Mouse (Mus musculus): ENCODE data around the gene Plgrkt. TPM values are rescaled to one million over a fixed set of nuclear protein-coding genes. Genes with fewer than 3 reads are reported as not detected.

The Plgrkt gene
- polyA plus RNA-seq, 1 experiment = not detected

DNA sequence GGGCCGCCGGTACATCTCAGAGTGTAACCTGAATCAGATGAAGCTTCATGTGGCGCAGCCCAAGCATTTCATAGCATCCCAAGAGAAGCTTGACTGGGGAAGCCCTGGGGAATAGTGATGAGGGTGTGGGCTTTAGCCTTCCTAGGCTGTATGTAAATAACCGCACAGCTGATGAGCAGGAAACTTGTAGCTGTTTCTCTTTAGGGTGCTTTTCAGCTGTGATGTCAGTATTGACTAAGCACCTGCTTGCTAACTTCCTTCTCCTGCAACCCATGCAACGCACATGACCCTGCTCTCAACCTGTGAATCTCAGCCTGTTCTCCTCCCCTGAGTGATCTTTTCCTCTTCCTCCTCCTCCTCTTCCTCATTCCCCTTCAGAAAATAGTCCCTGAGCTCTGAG lies 3.1 kb downstream of the Plgrkt start:
- WGBS = 89% methylated on average over 5 of the region's 5 CpGs
- Histone ChIP-seq H3K4me1 (ENCODE audit: control insufficient read depth, insufficient read depth, low read length) (peaks cover 6% of the 10 kb centered on the region), H3K4me3 (ENCODE audit: insufficient read depth, low read depth, low read length) (no peak overlapping the region), H3K27ac (ENCODE audit: insufficient read depth, low read depth, low read length) (no peak overlapping the region)
- no peak for TF ChIP-seq POLR2A (IDR thresholded peaks at IDR 0.05; ENCODE audit: insufficient read depth, low read depth, low read length)
- no peak for TF ChIP-seq CTCF (IDR thresholded peaks at IDR 0.05; ENCODE audit: insufficient read depth, low read depth, low read length)

DNA sequence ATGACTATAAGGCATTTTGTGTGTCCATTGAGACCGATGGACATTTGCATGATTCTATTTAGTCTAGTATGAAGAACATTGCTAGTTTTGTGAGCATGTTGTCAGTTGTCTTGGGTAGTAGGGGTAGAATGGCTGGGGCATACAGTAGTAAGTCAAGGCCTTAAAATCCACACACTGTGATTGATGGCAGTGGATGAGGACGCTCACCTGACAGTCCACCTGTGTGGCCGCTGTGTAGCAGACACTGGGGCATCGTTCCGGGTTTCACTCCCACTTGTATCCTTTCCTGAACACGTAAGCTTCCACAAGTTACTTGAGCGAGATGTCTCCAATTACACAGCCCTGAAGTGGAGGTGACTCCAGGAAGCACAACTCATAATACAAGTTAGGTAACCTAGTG lies 3.6 kb downstream of the Plgrkt start:
- H3K27ac ChIP-seq (ENCODE audit: insufficient read depth, low read depth, low read length) = no peak overlapping the region
- peaks cover 6% of the 10 kb centered on the region for H3K4me1 ChIP-seq (ENCODE audit: control insufficient read depth, insufficient read depth, low read length)
- TF ChIP-seq CTCF (IDR thresholded peaks at IDR 0.05; ENCODE audit: insufficient read depth, low read depth, low read length) = no peak
- TF ChIP-seq POLR2A (IDR thresholded peaks at IDR 0.05; ENCODE audit: insufficient read depth, low read depth, low read length) = no peak
- no peak overlapping the region for H3K4me3 ChIP-seq (ENCODE audit: insufficient read depth, low read depth, low read length)
- 92% methylated on average over 7 of the region's 7 CpGs for WGBS

DNA sequence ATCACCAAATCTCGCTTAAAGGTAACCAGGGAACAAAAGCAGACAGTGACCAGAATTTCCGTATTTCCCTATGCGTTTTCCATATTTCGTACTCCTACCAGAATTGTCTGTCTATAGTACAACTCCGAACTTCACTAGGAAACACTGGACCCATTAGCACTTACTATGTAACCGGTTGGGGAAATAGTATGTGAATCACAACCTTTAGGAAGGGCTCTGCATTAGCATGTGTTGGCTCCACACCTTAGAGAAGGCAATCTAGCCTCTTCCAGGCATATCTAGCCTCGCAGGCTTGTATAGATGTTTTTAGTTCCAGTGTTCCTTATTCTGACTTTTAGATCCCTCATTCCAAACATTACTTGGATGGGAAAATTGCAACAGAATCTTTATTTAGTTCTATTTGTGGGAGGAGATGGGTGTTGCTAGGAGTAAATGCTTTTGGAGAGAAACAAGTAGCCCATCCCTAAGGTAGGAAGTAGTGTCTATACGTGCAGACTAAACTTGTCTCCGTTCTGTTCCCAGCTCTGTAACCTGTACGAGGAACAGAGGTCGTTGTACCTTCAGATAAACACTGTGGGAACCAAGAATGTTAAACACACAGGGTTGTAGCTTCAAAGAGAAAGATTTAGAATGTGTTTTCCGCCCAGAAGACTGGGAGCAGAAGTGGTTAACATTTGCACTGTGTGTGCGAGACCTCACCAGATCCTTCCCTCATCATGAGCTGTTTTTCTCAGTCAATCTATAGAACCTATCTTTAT lies 4.8 kb downstream of the Plgrkt start:
- WGBS = 36% methylated on average over 13 of the region's 13 CpGs
- Histone ChIP-seq H3K4me3 (ENCODE audit: insufficient read depth, low read depth, low read length) (peak overlapping the region; percentile 71), H3K27ac (ENCODE audit: insufficient read depth, low read depth, low read length) (no peak overlapping the region), H3K4me1 (ENCODE audit: control insufficient read depth, insufficient read depth, low read length) (peaks cover 6% of the 10 kb centered on the region)
- TF ChIP-seq POLR2A (IDR thresholded peaks at IDR 0.05; ENCODE audit: insufficient read depth, low read depth, low read length) = no peak
- TF ChIP-seq CTCF (IDR thresholded peaks at IDR 0.05; ENCODE audit: insufficient read depth, low read depth, low read length) = no peak

DNA sequence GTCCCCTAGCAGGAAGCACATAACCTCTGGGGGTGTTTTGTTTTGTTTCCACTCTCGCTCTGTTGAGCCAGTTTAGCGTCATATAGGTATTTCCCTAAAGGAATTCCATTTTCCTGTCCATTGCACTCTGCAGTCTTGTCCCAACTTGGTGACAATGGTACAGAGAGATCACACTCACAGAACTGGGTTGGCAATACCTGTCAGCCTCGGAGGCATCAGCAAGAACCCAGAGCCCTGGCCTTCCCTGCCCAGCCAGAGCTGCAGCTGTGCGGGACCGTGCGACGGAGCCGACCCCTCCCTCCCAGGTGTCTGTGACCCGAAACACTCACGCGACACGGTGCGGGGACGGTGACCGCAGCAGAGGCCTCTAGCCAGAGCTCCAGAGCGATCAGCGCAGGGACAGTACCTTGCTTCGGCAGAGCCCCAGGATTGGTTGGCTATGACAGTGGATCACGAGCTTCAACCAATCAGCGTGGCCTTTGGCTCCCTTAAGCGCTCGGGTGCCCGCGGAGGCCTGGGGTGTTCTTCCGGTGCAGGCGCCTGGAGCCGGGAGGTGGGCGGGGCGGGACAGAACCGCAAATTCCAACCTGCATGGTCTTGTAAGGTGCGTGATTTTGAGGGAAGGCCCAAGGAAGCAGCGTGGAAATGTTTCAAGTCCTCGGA lies 5.6 kb downstream of the Plgrkt start:
- Histone ChIP-seq H3K4me3 (ENCODE audit: insufficient read depth, low read depth, low read length) (peak overlapping the region; percentile 71), H3K4me1 (ENCODE audit: control insufficient read depth, insufficient read depth, low read length) (peaks cover 4% of the 10 kb centered on the region), H3K27ac (ENCODE audit: insufficient read depth, low read depth, low read length) (peak overlapping the region; percentile 25)
- TF ChIP-seq CTCF (IDR thresholded peaks at IDR 0.05; ENCODE audit: insufficient read depth, low read depth, low read length) = no peak
- TF ChIP-seq POLR2A (IDR thresholded peaks at IDR 0.05; ENCODE audit: insufficient read depth, low read depth, low read length) = peak; percentile 76
- 2% methylated on average over 33 of the region's 33 CpGs for WGBS

DNA sequence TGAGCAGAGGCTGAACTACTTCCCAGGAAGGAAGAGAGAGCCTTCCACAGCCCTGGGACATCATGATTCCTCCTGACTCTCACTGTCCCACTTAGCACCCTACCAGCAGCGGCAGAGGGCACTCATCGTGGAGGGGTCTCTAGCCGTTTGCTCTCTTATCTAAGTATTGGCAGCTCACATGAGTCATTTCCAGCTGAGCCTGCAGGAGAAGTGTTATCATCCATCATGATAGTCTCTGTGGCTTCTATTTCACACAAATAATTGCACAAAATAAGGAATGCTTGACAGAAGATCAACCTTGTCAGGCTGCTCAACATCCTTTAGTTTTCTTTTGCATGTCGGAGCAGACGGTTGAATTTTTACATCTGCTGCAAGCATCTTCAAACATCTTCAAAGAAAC lies 6.9 kb downstream of the Plgrkt start:
- peaks cover 3% of the 10 kb centered on the region for H3K4me1 ChIP-seq (ENCODE audit: control insufficient read depth, insufficient read depth, low read length)
- no peak overlapping the region for H3K4me3 ChIP-seq (ENCODE audit: insufficient read depth, low read depth, low read length)
- 83% methylated on average over 5 of the region's 5 CpGs for WGBS
- TF ChIP-seq POLR2A (IDR thresholded peaks at IDR 0.05; ENCODE audit: insufficient read depth, low read depth, low read length) (no peak), CTCF (IDR thresholded peaks at IDR 0.05; ENCODE audit: insufficient read depth, low read depth, low read length) (no peak)
- no peak overlapping the region for H3K27ac ChIP-seq (ENCODE audit: insufficient read depth, low read depth, low read length)

DNA sequence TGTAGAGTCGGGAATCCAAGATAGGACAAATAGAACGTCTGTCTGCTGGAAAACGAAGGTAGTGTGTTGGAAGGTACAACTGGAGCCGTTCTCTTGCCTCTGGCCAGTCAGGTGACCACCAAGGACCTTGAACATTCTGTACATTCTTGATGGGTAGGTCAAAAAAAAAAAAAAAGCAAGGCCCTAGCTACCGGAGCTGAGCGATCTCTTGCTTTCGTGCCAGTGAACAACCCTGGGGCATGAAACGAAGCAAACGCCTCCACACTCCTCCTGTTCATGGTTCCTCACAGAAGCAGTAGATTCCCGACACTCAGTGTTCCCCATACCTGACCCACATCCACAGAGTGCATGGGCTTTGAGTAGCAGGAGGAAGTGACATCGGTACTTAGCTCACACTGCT lies 10.9 kb downstream of the Plgrkt start:
- H3K27ac ChIP-seq (ENCODE audit: insufficient read depth, low read depth, low read length) = no peak overlapping the region
- H3K4me3 ChIP-seq (ENCODE audit: insufficient read depth, low read depth, low read length) = no peak overlapping the region
- 85% methylated on average over 11 of the region's 11 CpGs for WGBS
- H3K4me1 ChIP-seq (ENCODE audit: control insufficient read depth, insufficient read depth, low read length) = peaks cover 3% of the 10 kb centered on the region
- no peak for TF ChIP-seq POLR2A (IDR thresholded peaks at IDR 0.05; ENCODE audit: insufficient read depth, low read depth, low read length)
- TF ChIP-seq CTCF (IDR thresholded peaks at IDR 0.05; ENCODE audit: insufficient read depth, low read depth, low read length) = no peak

DNA sequence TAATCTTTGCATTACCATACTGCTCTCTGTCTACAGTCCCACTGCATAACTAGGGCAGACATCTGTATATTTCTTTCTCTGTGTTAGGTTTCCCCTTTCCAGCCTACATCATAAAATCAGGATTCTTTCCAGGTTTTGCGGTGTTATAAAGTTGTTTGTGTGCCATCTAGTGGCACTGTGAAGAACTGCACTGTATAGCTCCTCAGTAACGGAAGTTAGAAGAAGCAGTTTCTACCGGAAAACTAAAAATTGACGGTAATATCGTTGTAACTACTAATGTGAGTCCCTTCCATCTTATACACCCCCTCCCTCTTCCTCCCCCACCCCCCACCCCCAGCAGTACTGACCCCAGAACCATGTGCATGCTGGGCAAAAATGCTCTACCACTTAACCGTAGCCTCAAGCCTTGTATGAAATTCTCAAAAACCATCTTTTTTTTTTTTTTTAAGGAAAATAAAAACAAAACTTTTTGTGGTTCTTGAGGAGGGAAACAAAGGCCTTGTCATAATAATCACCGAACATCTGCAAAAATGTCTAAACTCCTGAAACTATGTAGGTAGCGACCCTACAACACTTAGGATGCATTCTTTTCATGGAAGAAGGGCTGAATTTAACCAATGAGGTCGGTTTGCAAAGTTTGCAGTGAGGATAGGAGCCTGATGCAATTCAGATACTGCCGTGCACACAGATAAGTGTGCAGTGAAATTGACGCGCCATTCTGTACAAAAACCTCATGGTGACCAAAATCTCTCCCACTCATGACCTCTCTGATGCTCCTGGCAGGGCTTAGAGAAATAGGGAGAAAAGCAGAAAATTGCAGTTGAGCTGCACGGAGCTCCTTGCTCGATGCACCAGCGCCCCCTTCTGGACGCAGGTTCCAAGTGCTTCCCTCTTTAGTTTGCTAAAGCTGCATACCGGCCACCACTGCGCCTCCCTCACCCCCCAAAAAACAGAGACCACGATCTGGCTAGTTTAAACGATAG lies 12.0 kb downstream of the Plgrkt start:
- WGBS = 3% methylated on average over 20 of the region's 20 CpGs
- Histone ChIP-seq H3K4me3 (ENCODE audit: insufficient read depth, low read depth, low read length) (peak overlapping the region; percentile 26; the same call in 1 of the 2 replicates), H3K27ac (ENCODE audit: insufficient read depth, low read depth, low read length) (no peak overlapping the region), H3K4me1 (ENCODE audit: control insufficient read depth, insufficient read depth, low read length) (peaks cover 2% of the 10 kb centered on the region)
- no peak for TF ChIP-seq POLR2A (IDR thresholded peaks at IDR 0.05; ENCODE audit: insufficient read depth, low read depth, low read length)
- TF ChIP-seq CTCF (IDR thresholded peaks at IDR 0.05; ENCODE audit: insufficient read depth, low read depth, low read length) = peak; percentile 87

DNA sequence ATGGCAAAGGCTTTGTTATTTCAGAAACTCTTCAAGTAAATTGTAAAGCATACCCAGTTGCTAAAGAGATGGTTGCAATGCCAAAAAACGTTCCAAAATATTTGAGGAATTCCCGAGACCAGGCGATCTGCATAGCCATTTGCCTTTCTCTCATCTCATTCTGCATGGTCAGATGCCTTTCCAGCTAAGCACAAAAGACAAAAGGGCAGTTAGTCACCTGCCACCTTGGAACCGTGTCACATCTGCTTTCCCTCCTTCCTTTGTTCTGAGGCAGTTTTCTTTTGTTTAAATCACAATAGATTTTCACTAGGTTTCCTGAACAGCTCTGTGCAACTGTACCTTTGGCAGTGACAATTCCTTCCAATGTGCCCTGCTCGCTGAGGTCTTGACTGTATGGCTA lies 16.2 kb downstream of the Plgrkt start:
- Histone ChIP-seq H3K4me3 (ENCODE audit: insufficient read depth, low read depth, low read length) (no peak overlapping the region), H3K27ac (ENCODE audit: insufficient read depth, low read depth, low read length) (no peak overlapping the region), H3K4me1 (ENCODE audit: control insufficient read depth, insufficient read depth, low read length) (no peaks in the 10 kb centered on the region)
- TF ChIP-seq POLR2A (IDR thresholded peaks at IDR 0.05; ENCODE audit: insufficient read depth, low read depth, low read length) (no peak), CTCF (IDR thresholded peaks at IDR 0.05; ENCODE audit: insufficient read depth, low read depth, low read length) (no peak)
- 56% methylated on average over 5 of the region's 5 CpGs for WGBS
